Mouse (Mus musculus) left cerebral cortex, postnatal 36 days (tissue): Measurements from ENCODE around the gene Gm45140. TPM values are rescaled to one million over a fixed set of nuclear protein-coding genes. Genes with fewer than 3 reads are reported as not detected.

Source experiments
- DNase-seq, 2 experiments: peaks; one replicate each; pipeline ENCODE4 v3.0.0; 2021 to 2022; ENCODE audit warnings: low spot score in 2 of 2, mixed read lengths in 1 of 2
- intact Hi-C: fragments of 180-260 bp; cut with DNase I; formaldehyde crosslinking; loops from one replicate; pipeline ENCODE4 v1.15.1; 2025
- total RNA-seq, 2 experiments: library from RNA; stranded (reverse); gene quantifications; 2 replicates each; pipeline ENCODE4 v1.2.3; 2021

Gm45140 gene
- total RNA-seq, 2 experiments from 2014 or later: 1.4 to 3.0 TPM

- DNase-seq: no peak
- intact Hi-C loops: no loop called here
These were observed 29.6 kb downstream of the Gm45140 start for GRCm38 (mm10) chr6:87806028-87806427.

GRCm38 (mm10) chr6:87805448-87805847 is 30.1 kb downstream of the Gm45140 start:
- intact Hi-C loops: no loop called here
- no peak for DNase-seq

- DNase-seq: no peak
- intact Hi-C loops: no loop called here
These were observed 30.7 kb downstream of the Gm45140 start for GRCm38 (mm10) chr6:87804886-87805285.

- intact Hi-C loops: no loop called here
These were observed 31.6 kb downstream of the Gm45140 start for GRCm38 (mm10) chr6:87804036-87804435.

GRCm38 (mm10) chr6:87802462-87802861 is 33.1 kb downstream of the Gm45140 start:
- intact Hi-C loops: no loop called here
- no peak for DNase-seq

More at GRCm38 (mm10) chr6:87804036-87804435, 31.6 kb downstream of the Gm45140 start:
- no peak for DNase-seq

GRCm38 (mm10) chr6:87799576-87799975 is 36.0 kb downstream of the Gm45140 start:
- no peak for DNase-seq
- intact Hi-C loops: no loop called here

GRCm38 (mm10) chr6:87797321-87797720 is 38.3 kb downstream of the Gm45140 start:
- intact Hi-C loops: no loop called here
- no peak for DNase-seq

GRCm38 (mm10) chr6:87796251-87796880 is 39.2 kb downstream of the Gm45140 start:
- intact Hi-C loops: no loop called here
- DNase-seq: no peak

- intact Hi-C loops: no loop called here
These were observed 40.0 kb downstream of the Gm45140 start for GRCm38 (mm10) chr6:87795385-87796150.

GRCm38 (mm10) chr6:87793821-87794510 is 41.6 kb downstream of the Gm45140 start:
- no peak for DNase-seq
- intact Hi-C loops: no loop called here

More at GRCm38 (mm10) chr6:87795385-87796150, 40.0 kb downstream of the Gm45140 start:
- DNase-seq: no peak

GRCm38 (mm10) chr6:87791826-87792225 is 43.8 kb downstream of the Gm45140 start:
- DNase-seq: no peak
- intact Hi-C loops: no loop called here

GRCm38 (mm10) chr6:87790779-87791480 is 44.7 kb downstream of the Gm45140 start:
- DNase-seq: no peak
- intact Hi-C loops: no loop called here

- intact Hi-C loops: no loop called here
- DNase-seq: no peak
These were observed 45.8 kb downstream of the Gm45140 start for GRCm38 (mm10) chr6:87789791-87790190.

GRCm38 (mm10) chr6:87788896-87789587 is 46.6 kb downstream of the Gm45140 start:
- DNase-seq: no peak
- intact Hi-C loops: no loop called here

- no peak for DNase-seq
- intact Hi-C loops: no loop called here
These were observed 47.2 kb downstream of the Gm45140 start for GRCm38 (mm10) chr6:87788266-87788895.

- DNase-seq: no peak
- intact Hi-C loops: no loop called here
These were observed 48.3 kb downstream of the Gm45140 start for GRCm38 (mm10) chr6:87787108-87787890.

- no peak for DNase-seq
These were observed 49.0 kb downstream of the Gm45140 start for GRCm38 (mm10) chr6:87786621-87787020.

GRCm38 (mm10) chr6:87784033-87784432 is 51.6 kb downstream of the Gm45140 start:
- intact Hi-C loops: no loop called here
- DNase-seq: no peak

More at GRCm38 (mm10) chr6:87786621-87787020, 49.0 kb downstream of the Gm45140 start:
- intact Hi-C loops: no loop called here
